Mouse (Mus musculus): ENCODE measurements around the gene Tm9sf3. TPM values are rescaled to one million over a fixed set of nuclear protein-coding genes. Genes with fewer than 3 reads are reported as not detected.

Gene Tm9sf3
- polyA plus RNA-seq, 1 experiment from 2014 or later: 167 TPM

DNA sequence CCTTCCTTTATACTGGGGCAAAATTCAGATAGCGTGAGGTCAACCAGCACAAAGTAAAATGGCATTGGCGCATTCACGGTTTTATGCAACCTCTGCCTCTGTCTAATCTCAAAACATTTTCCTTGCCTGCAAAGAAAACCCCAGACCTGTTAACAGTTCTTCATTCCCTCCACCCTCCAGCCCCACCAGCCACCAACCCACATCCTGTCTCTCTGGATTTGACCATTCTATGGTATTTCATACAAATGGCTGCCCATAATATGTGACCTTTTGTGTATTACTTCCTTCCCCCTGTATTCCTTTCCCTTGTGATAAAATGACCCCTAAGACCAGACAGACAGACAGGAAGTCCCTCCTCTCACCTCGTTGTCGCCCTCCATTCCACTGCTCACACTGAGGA lies 18.9 kb upstream of the Tm9sf3 start:
- no peaks in the 10 kb centered on the region for H3K27me3 ChIP-seq (replicated peaks)
- H3K4me1 ChIP-seq (replicated peaks): peaks cover 8% of the 10 kb centered on the region; the same call in 1 of the 2 replicates
- no peak overlapping the region for H3K27ac ChIP-seq
- H3K4me3 ChIP-seq (replicated peaks): no peak overlapping the region
- ATAC-seq: no peak
- no peak overlapping the region for H3K4me2 ChIP-seq (replicated peaks)
- no peaks in the 10 kb centered on the region for H3K36me3 ChIP-seq
- WGBS: 56% methylated on average over 5 of the region's 5 CpGs
- H3K9ac ChIP-seq: no peak overlapping the region
- H3K9me3 ChIP-seq: no peaks in the 10 kb centered on the region

DNA sequence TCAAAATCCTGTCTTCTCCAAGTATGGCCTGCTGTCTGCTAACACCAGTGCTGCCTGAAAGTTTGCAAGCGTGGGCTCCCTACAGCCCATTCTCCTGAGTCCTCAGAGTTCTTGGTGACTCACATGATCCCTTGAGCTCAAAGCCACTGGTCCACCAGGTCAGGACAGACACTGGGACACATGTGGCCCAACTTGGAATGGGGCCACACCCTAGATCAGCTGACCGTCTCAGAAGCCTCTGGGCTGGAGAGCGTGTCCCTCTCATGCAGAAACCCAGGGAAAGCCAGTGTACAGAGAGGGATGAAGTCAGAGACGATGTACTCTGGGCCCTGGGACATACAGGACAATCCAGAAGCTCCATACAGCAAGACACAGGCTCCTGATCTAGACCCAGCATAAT lies 18.4 kb upstream of the Tm9sf3 start:
- Histone ChIP-seq H3K27ac (no peak overlapping the region), H3K4me2 (replicated peaks) (no peak overlapping the region), H3K9ac (no peak overlapping the region), H3K27me3 (replicated peaks) (no peaks in the 10 kb centered on the region), H3K9me3 (no peaks in the 10 kb centered on the region), H3K4me1 (replicated peaks) (peaks cover 8% of the 10 kb centered on the region; the same call in 1 of the 2 replicates), H3K4me3 (replicated peaks) (no peak overlapping the region), H3K36me3 (no peaks in the 10 kb centered on the region)
- ATAC-seq: no peak
- 84% methylated on average over 4 of the region's 4 CpGs for WGBS

DNA sequence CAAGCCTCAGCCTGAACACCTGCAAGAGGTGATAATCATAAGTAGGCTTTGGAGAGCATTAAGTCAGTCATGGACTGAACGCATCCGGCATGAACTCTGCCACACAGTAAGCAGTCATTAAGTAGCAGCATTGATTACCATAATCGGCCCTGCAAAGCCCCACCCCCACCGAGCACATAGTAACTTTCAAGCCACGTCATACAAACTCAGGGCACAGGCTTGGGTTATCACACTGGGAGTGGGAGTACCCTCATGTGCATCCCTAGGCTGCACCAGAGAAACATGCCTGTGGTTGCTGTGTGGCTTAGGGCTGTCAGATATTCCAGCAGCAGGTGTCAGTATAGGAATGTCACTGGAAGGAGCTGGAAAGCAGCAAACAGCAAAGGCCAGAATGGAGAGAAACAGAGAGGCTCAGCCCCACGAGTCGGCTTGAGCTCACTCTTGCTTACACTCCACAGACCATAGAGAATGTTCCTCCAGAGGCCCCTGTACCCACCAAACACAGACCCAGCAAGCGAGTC lies 16.0 kb upstream of the Tm9sf3 start:
- Histone ChIP-seq H3K4me1 (replicated peaks) (0 out of 2 replicates have a peak, but pooled peaks cover 8% of the 10 kb centered on the region), H3K9me3 (no peaks in the 10 kb centered on the region), H3K27me3 (replicated peaks) (no peaks in the 10 kb centered on the region), H3K9ac (no peak overlapping the region), H3K27ac (no peak overlapping the region), H3K4me2 (replicated peaks) (no peak overlapping the region), H3K36me3 (no peaks in the 10 kb centered on the region), H3K4me3 (replicated peaks) (no peak overlapping the region)
- ATAC-seq: no peak
- 68% methylated on average over 8 of the region's 8 CpGs for WGBS

DNA sequence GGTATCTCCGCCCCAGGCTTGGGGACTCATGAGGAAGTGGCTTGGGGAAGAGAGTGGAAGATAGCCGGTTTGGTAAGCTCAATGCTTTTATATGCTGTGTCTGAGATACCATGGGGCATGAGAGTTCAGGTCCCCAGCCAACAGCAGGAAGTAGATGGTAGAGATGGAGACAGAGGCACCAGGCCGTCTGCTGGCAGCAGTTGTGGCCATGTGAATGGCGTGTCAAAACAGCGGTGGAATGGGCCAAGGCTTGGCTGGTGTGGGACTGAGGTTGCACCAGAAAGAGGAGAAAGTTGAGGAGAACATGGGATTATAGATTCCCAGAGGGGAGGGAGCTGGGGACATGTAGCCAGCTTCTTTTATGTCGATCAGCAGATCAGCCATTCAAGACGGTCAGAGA lies 14.8 kb upstream of the Tm9sf3 start:
- no peaks in the 10 kb centered on the region for H3K27me3 ChIP-seq (replicated peaks)

DNA sequence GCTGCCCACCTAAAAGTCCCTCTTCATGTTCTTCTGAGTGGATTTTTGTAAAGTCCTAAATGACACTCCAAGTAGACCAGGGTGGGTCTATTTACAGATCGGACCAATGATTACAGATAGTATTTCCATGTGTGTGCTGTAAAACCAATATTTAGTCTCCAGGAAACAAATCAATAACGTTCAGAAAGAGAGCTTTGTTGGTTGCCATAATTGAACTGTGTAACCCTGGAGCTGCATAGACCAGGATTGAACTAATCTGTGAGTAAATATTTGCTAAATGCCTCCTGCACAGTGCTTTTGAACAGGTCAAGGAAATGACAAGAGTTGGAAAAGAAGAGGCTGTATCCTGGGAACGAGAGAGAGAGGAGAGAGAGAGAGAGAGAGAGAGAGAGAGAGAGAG lies 11.8 kb upstream of the Tm9sf3 start:
- Histone ChIP-seq H3K36me3 (no peaks in the 10 kb centered on the region), H3K4me1 (replicated peaks) (0 out of 2 replicates have a peak, but pooled peaks cover 2% of the 10 kb centered on the region), H3K27me3 (replicated peaks) (no peaks in the 10 kb centered on the region), H3K4me3 (replicated peaks) (no peak overlapping the region), H3K9ac (no peak overlapping the region), H3K27ac (no peak overlapping the region), H3K4me2 (replicated peaks) (no peak overlapping the region), H3K9me3 (no peaks in the 10 kb centered on the region)
- ATAC-seq: peak; percentile 73
- 38% methylated on average over 3 of the region's 3 CpGs for WGBS

More for the DNA sequence above, 14.8 kb upstream of the Tm9sf3 start:
- H3K36me3 ChIP-seq: no peaks in the 10 kb centered on the region
- H3K4me3 ChIP-seq (replicated peaks): no peak overlapping the region
- no peak for ATAC-seq
- H3K27ac ChIP-seq: no peak overlapping the region
- WGBS: 79% methylated on average over 7 of the region's 7 CpGs
- H3K9me3 ChIP-seq: no peaks in the 10 kb centered on the region
- H3K9ac ChIP-seq: no peak overlapping the region
- no peak overlapping the region for H3K4me2 ChIP-seq (replicated peaks)
- 0 out of 2 replicates have a peak, but pooled peaks cover 2% of the 10 kb centered on the region for H3K4me1 ChIP-seq (replicated peaks)

DNA sequence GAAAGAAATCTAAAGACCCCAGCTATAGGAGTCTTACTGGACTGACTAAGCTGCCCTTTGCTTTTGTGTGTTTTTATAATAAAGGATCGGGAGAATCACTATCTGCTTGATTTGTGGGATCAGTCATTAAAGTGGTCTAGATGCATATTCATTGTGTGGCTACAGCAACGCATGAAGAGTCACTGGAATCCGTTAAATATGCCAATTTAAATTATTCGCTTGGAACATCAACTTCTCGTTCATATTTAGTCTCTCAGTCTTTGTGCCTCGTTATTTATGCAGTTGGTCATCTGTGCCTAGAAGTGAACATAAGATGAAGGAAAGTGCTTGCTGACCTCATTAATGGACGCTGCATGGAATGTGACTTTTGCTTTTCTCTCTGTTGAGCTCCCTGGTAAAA lies 7.1 kb upstream of the Tm9sf3 start:
- ATAC-seq: no peak
- Histone ChIP-seq H3K4me1 (replicated peaks) (no peaks in the 10 kb centered on the region), H3K27ac (no peak overlapping the region), H3K4me2 (replicated peaks) (no peak overlapping the region), H3K9ac (no peak overlapping the region), H3K4me3 (replicated peaks) (no peak overlapping the region), H3K9me3 (no peaks in the 10 kb centered on the region), H3K27me3 (replicated peaks) (no peaks in the 10 kb centered on the region), H3K36me3 (no peaks in the 10 kb centered on the region)
- WGBS: 81% methylated on average over 7 of the region's 7 CpGs

DNA sequence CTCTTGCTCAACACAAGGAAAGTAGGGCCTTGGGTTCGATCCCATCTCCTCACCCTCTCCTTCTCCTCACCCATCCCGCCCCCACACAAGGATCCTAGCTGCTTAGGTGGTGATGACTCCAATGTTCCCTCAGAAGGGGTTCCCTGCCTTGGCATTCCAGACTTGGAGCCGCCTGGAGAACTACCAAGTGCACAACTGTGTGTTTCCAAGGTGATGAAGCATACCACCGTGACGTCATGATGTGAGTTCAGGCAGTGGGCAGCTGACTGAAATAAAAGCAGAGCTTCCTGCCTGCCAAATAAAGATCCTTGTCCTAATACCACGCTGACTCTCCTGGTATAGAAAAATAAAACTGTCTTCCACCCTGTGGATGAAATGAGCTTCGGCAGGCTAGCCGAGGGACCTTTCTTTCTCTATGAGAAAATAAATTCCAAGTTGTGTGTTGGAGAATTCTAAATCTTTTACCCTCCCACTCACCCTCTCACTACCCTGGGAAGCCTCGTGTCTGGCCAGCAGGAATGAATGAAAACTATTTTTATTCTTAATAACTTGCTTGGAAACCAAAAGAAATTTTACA lies 6.4 kb upstream of the Tm9sf3 start:
- no peaks in the 10 kb centered on the region for H3K27me3 ChIP-seq (replicated peaks)

DNA sequence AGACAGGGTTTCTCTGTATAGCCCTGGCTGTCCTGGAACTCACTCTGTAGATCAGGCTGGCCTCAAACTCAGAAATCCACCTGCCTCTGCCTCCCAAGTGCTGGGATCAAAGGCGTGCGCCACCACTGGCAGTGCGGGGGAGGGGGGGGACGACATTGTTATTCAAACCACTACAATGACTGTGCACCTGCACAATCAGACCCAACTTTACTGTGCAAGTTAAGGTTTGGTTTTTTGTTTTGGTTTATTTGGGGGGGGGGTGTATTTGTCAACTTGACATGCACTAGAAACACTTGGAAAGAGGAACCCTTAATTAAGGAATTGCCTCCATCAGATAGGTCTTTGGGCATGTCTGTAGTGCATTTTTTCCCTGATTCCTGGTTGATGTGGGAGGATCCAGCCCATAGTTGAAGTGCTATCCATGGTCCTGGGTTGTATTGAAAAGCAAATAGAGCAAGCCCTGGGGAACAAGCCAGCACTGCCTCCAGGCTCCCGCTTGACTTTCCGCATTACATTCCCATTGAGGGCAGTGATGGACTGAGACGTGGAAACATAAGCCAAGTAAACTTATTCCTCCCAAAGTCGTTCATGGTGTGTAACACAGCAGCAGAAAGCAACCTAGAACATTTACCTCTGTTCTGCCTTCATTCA lies 2.6 kb upstream of the Tm9sf3 start:
- no peak for ATAC-seq
- H3K9me3 ChIP-seq: no peaks in the 10 kb centered on the region
- H3K27me3 ChIP-seq (replicated peaks): no peaks in the 10 kb centered on the region
- no peak overlapping the region for H3K9ac ChIP-seq
- no peaks in the 10 kb centered on the region for H3K36me3 ChIP-seq
- no peak overlapping the region for H3K27ac ChIP-seq
- H3K4me3 ChIP-seq (replicated peaks): no peak overlapping the region
- H3K4me2 ChIP-seq (replicated peaks): no peak overlapping the region
- H3K4me1 ChIP-seq (replicated peaks): 0 out of 2 replicates have a peak, but pooled peaks cover 10% of the 10 kb centered on the region
- 64% methylated on average over 8 of the region's 8 CpGs for WGBS

More for the DNA sequence above, 6.4 kb upstream of the Tm9sf3 start:
- Histone ChIP-seq H3K36me3 (no peaks in the 10 kb centered on the region), H3K4me3 (replicated peaks) (no peak overlapping the region), H3K9me3 (no peaks in the 10 kb centered on the region), H3K27ac (no peak overlapping the region), H3K4me2 (replicated peaks) (no peak overlapping the region), H3K4me1 (replicated peaks) (0 out of 2 replicates have a peak, but pooled peaks cover 2% of the 10 kb centered on the region), H3K9ac (no peak overlapping the region)
- ATAC-seq: peak; percentile 20; the same call in 1 of the 2 replicates
- 53% methylated on average over 9 of the region's 9 CpGs for WGBS

DNA sequence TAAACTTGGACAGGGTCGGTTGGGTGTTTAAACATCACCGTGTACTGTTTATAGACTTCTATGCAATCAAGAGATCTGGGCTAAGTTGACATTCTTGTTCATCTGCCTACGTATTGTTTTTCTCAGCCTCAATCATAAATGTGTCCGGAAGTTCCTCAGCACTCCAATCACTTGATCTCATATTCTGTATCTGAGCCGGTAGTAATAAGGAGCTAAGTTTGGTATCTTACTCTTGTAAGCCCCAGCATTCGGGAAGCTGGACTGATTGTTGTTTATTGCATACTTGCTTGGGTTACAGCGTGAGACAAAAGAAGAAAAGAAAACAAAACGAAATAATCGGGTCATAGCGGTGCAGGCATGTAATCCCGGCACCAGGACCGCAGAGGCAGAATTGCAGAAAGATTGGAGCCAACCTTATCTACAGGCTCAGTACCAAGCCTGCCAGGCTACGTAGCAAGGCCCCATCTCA lies 568 bp upstream of the Tm9sf3 start:
- no peaks in the 10 kb centered on the region for H3K36me3 ChIP-seq
- ATAC-seq: peak; percentile 11; the same call in 1 of the 2 replicates
- no peaks in the 10 kb centered on the region for H3K27me3 ChIP-seq (replicated peaks)
- peak overlapping the region; percentile 99 for H3K27ac ChIP-seq
- H3K4me2 ChIP-seq (replicated peaks): peak overlapping the region; percentile 58
- peak overlapping the region; percentile 93 for H3K9ac ChIP-seq
- H3K4me1 ChIP-seq (replicated peaks): peaks cover 16% of the 10 kb centered on the region
- H3K4me3 ChIP-seq (replicated peaks): peak overlapping the region; percentile 93
- WGBS: 24% methylated on average over 13 of the region's 13 CpGs
- H3K9me3 ChIP-seq: no peaks in the 10 kb centered on the region

DNA sequence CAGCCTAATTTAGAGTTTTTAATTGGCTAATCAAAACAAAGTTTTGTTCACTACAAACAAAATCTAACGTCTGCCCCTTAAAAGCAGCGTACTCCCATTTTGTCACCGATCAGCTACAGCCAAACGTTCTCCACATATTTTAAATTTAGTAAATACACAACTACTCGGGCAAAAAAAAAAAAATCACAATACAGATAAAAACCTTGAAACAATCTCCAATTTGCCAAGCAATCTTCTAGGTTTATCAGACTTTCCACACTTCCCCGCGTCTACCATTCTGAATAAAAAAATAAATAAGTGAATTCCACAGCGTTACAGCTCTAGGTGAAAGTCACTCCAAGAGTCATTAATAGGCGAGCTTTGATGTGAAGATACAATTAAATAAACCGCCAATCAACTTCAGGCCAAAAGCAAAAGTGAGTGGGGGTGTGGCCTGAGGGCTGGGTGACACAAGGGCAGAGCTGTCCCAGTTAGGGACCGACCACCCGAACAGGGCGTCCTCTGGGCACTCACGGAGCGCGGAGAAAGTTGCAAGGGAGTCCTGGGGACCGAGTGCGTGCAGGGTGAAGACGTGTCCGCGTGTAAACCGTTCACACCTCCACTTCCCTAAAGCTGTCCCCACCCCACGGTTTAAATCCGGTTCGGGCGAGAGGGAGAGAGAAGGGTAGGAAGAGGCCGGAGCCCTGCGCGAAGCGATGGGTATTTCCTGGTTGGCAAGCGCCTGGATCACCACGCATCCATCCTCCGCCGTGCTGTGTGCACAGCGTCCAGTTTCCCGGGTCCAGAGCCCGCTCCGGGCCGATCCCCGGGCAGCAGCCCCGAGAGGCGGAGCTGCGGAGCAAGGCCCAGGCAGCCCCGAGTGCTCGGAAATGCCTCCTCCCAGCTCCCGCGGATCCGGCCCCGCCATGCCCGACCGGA lies 826 bp downstream of the Tm9sf3 start:
- Histone ChIP-seq H3K27ac (peak overlapping the region; percentile 99), H3K4me2 (replicated peaks) (peak overlapping the region; percentile 49), H3K27me3 (replicated peaks) (no peaks in the 10 kb centered on the region), H3K9ac (peak overlapping the region; percentile 93), H3K36me3 (no peaks in the 10 kb centered on the region), H3K9me3 (no peaks in the 10 kb centered on the region), H3K4me3 (replicated peaks) (peak overlapping the region; percentile 93), H3K4me1 (replicated peaks) (peaks cover 16% of the 10 kb centered on the region)
- 3% methylated on average over 51 of the region's 51 CpGs for WGBS
- peak; percentile 90 for ATAC-seq

DNA sequence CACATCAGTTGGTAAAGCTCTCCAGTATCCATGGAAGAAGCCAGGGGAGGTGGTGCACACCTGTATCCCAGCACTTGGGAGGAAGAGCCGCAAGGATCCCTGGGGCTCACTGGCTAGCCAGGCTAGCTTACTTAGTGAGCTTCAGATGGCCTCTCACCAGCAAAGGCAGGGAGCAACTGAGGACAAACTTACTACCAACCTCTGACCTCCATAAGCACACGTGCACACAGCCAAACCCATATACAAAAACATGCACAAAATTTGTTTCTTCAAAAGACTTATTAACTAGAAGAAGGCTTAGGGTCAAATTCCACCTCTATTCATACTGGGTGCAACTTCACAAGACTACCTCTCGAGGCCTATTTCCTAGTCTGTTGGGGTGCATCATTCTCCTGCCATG lies 3.1 kb downstream of the Tm9sf3 start:
- peaks cover 15% of the 10 kb centered on the region for H3K4me1 ChIP-seq (replicated peaks)
- H3K9me3 ChIP-seq: no peaks in the 10 kb centered on the region
- ATAC-seq: no peak
- no peaks in the 10 kb centered on the region for H3K27me3 ChIP-seq (replicated peaks)
- no peaks in the 10 kb centered on the region for H3K36me3 ChIP-seq
- no peak overlapping the region for H3K9ac ChIP-seq
- H3K27ac ChIP-seq: no peak overlapping the region
- H3K4me3 ChIP-seq (replicated peaks): no peak overlapping the region
- WGBS: 72% methylated on average over 3 of the region's 3 CpGs
- H3K4me2 ChIP-seq (replicated peaks): peak overlapping the region; percentile 28

DNA sequence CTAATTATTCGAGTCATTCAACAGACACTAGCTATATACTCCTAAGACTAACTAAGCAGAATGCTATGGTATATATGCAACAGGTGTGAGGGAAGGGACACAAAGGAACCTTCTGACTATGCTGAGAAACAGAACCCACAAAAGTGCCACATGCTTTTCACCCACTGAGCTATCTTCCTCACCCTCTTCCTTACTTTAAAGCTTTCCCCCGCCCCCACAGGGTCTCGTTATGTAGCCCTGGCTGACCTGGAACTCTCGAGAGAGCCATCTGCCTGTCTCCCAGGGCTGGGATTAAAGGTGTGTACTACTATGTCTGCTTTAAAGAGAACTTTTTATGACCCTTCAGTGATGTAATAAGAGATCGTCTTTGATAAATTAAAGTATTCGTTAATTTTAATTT lies 4.5 kb downstream of the Tm9sf3 start:
- Histone ChIP-seq H3K4me2 (replicated peaks) (no peak overlapping the region), H3K27me3 (replicated peaks) (no peaks in the 10 kb centered on the region), H3K36me3 (no peaks in the 10 kb centered on the region), H3K9me3 (no peaks in the 10 kb centered on the region), H3K4me1 (replicated peaks) (peaks cover 10% of the 10 kb centered on the region), H3K27ac (no peak overlapping the region), H3K4me3 (replicated peaks) (no peak overlapping the region), H3K9ac (no peak overlapping the region)
- no peak for ATAC-seq
- 76% methylated on average over 6 of the region's 6 CpGs for WGBS
